Mouse (Mus musculus) lung, postnatal 0 days (tissue): ENCODE data around the gene Creb3l2.

Source experiments
- CTCF ChIP-seq: IDR thresholded peaks from 2 replicates; pipeline ENCODE4 v1.5.1; 2016; ENCODE audit warnings: antibody characterized with exemption, mild to moderate bottlenecking
- EP300 ChIP-seq: IDR thresholded peaks from 2 replicates; pipeline ENCODE4 v1.6.1; 2016; ENCODE audit warnings: antibody characterized with exemption, mild to moderate bottlenecking, control low read depth

- TF ChIP-seq CTCF (no peak), EP300 (no peak)
These were observed 151.3 kb downstream of the Creb3l2 start for GRCm38 (mm10) chr6:37290691-37291090.
